Mouse (Mus musculus) forelimb bud, embryonic 11.5 days (tissue): ENCODE results near the gene Ltbp4.

Experiments used
- DNase-seq: peaks from one replicate; pipeline ENCODE4 v3.0.0-alpha.2; 2012; ENCODE audit warnings: low read depth, low spot score

The Ltbp4 gene

DNA sequence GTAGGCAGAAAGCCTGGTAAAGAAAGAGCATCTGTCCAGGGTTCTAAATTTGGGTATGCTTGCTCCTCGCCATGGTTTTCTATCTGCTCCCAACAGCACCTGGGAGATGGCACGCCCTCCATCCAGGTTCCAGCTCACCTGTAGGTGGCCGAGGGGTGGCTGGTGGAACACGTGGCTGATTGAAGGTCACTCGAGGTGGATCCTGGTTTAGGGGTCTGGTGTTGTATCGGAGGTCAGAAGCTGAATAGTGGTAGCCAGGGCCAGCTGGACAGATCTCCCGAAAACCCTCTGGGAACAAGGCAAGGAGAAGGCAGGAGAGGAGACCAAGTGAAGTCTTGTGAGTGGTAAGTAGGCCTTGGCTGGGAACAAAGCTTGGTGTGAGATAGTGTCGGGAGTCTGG is 10.0 kb downstream of the Ltbp4 start:
- DNase-seq = no peak

DNA sequence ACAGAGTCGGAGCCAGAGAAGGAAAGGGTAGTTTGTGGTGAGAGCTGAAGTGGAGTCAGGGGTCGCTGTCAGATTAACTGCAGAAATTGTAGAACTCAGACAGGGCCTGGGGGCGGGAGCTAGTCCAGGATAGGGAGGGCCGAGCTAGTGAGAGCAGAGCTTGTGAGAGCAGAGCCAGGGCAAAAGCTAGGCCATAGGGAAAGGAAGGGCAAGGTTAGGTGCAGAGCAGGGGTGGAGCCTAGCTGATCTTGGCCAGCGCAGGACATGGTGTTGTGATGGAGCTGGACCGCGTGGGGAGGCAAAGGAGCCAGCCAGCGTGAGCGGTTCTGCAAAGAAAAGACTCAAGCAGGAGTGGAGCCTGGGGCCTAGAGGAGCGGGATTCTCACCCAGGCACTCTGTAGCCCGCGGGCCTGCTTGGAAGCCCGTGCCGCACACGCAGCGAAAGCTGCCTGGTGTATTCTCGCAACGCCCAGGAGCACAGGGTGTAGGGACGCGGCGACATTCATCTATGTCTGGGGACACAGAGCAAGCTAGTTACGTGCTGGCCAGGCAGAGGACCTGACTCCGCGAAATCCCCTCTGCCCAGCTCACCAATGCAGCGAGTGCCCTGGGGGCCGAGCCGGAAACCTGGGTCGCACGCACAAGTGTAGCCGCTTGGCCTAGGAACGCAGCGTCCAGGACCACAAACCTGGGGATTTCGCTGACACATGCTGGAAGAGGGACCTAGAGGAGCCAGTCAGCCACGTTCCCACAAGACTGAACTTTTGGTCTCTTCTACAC is 11.2 kb downstream of the Ltbp4 start:
- DNase-seq = peak; percentile 57

DNA sequence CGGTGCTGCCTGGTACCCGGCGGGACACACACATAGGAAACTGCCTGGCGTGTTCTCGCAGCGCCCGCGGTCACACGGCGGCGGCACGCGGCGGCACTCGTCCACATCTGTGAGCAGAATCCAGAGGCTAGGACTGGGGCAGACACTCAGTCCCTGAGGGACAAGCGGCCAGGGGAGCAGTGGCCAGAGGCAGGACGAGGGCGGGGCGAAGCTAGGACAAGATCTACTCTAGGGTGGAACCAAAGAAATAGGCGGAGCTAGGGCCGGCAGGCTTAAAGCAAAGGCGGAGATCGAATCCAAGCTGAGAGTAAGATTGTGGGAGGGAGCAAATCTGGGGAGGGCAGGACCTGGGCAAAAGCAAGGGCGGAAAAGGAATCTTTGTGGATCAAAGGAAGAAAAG is 11.8 kb downstream of the Ltbp4 start:
- peak; percentile 49 for DNase-seq

DNA sequence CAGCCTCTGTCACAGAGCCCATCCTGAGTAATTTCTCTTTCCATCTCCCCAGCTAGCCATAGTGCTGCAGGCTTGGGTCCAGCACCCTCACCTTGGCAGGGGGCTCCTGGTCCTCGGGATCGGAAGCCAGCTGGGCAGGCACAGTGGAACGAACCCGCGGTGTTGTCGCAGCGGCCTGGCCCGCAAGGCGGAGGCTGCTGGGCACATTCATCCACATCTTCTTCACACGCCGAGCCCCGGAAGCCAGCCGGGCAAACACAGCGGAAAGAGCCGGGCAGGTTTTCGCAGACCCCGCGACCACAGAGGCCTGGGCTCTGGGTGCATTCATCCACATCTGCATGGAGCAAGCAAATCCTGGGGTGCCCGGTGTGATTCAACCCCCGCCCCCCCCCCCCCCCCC is 12.6 kb downstream of the Ltbp4 start:
- no peak for DNase-seq

DNA sequence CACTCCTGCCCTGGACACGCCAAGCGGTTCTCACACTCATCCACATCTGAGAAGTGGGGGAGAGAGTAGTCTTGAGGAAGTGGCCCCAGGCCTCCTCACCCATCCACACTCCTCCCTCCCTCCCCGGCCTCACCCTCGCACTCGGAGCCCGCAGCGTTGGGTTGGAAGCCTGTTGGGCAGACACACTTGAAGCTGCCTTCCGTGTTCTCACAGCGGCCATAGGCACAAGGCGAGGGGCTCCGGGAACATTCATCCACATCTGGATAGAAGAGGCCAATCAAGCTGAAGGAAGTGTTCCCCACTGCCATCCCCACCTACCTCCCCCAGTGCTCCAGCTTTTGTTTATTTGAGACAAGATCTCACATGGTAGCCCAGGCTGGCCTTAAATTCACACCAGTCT is 13.3 kb downstream of the Ltbp4 start:
- no peak for DNase-seq

DNA sequence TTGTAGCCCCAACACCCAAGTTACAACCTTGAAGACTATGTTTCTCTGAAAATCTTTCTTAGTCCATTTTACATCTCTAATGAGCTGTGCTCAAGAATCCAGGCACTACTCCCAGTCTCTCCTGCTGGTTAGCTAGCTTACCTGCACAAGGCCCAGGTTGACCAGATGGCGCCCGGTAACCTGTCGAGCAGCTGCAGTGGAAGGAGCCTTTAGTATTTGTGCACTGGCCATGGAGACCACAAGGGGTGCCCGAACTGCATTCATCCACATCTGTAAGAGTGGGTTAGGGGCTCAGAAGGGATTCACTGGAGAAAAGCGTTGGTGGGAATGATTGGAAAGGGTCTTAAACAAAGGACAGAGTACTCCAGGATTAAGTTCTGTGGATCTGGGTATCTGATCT is 14.5 kb downstream of the Ltbp4 start:
- no peak for DNase-seq

DNA sequence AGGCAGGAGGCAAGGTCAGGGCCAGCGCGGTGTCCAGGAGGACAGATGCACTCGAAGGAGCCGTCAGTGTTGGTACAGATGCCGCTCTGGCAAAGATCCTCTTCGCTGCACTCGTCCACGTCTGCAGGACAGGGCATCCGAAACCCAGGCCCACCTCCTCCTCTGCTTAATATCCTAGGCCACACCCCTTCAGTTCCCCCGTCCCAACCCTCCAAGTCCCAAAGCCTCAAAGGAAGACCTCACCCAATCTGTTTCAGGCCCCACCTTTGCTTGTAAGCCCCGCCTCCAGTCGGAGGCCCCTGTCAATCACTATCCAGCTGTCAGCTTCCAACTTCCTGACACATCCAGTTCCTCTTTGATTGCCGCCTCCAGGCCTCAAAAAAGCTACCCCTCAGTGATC is 15.2 kb downstream of the Ltbp4 start:
- DNase-seq = no peak

DNA sequence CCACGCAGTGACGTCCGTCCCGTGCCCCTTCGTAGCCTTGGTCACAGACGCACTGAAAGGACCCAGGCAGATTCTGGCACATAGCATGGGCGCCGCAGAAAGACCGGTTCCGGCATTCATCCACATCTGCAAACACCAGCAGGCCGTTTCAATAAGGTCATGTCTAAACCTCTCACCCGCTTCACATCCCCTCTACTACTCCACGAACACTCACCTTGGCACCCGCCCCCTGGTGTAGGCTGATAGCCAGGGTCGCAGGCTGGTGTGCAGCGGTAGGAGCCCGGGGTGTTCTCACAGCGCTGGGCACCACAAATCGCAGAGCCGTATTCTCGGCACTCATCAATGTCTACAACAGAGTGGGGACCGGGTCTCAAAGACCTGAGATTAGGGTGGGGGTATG is 18.1 kb downstream of the Ltbp4 start:
- no peak for DNase-seq

DNA sequence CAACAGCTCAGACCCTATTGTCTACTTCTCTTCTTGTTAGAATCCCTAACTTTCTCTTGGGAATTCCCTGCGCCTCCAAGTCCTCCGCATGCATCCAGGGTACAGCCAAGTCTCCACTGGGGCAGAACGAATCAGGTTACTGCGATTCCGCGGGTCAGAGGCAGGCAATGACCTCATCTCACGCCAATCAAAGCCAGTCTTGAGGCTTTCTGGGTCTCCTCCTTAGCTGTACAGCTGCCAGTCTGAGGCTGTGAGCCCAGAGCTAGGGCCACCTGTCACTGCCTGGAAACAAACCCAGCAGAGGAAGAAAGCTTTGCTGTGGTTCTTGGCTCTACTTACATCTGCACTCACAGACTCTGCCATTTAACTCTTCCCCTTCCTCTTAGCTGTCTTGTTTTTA is 21.5 kb downstream of the Ltbp4 start:
- no peak for DNase-seq

DNA sequence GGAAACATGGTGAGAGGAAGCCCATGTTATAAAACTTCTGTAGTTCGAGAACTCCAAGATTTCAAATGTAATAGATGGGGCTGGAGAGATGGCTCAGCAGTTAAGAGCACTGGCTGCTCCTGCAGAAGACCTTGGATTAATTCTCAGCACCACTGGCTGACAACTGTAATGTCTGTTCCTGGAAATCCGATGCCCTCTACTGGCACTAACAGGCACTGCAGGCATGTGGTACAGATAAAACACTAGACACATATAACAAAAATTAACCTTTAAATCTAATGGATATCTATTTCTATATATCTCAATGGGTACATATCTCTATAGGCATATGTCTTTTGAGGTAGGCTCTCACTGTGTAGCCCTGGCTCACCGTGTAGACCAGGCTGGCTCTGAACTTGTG is 23.1 kb downstream of the Ltbp4 start:
- DNase-seq = no peak

DNA sequence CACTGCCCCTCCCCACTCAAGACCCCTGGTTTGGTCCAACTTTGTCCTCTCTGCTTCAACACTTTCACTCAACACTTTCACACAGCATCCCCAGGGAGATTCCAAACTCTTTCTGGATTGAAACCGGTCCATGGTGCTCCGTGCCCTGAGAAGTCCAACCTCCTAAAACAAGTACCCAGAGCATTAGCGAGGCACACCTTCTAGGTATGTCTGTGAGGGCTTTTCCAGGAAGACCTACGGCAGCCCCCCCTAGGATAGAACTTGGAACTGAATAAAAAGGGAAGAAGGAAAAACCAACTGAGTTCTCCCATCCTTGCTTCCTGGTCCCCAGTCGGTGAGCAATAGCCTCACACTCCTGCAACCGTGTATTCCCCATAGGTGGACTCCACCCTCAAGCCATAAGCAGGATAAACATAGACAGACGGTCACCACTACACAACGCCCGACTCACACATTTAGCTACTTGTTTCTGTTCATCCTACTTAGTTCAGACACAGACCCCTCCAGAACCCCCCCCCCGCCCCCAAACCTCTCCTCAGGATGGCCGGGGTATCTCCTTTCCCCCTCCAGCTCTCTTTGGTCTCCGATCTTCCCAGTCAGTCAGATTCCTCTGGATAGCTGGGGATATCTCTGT is 25.7 kb downstream of the Ltbp4 start:
- no peak for DNase-seq

DNA sequence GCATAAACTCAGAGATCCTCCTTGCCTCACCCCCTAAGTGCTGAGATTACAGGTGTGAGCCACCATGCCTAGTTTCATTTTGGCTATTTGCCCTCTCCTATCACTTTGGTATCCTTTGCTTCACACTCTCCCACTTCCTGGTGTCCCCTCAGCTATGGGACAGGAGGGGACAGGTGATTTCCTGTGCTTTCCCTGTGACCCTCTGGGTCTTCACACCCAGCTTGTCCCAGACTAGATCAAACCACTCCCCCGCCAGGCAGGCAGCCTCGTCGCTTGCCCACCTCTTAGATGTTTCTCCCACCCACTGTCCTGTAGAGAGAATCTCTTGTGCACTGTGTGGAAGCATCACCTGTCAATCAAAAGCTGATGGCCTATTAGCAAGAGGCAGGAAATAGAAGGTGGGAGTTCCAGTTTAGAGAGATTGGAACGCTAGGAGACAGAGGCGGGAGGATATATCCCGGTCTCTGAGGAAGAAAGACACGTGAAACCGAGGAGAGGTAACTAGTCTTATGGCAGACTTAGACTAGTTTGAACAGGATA is 26.4 kb downstream of the Ltbp4 start:
- DNase-seq = no peak

DNA sequence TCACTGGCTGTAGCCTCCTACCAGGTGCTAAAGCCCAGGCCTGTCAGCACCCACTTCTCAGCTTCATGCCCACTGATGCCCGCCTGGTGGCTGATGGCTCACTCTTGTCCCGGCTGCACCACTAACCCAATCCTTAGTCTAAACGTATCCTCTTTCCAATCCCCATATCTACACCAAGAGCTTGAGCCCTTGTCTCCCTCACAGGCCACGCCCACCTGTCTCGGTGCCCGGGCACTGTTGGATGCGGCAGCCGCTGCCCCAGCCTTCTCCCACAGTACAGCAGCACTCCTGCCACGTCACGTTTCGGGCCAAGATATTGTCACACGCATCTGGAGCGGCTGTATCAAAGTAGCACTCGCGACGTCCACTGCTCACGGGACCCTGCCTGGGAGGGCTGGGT is 27.2 kb downstream of the Ltbp4 start:
- DNase-seq = no peak

DNA sequence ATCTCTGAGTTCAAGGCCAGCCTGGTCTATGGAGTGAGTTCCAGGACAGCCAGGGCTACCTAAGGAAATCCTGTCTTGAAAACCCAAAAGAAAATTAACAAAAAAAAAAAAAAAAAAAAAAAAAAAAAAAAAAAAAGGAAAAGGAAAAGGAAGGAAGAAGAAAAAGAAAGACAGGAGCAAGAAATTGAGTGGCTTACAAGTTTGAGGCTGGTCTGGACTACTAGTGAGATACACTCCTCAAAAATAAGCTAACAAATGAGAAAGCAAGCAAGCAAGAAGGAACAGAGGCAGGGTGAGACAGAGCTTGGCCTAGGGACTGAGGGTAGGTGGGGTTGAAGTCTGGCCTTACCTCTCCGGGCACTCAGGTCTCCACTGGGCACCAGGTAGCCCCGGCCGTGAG is 27.7 kb downstream of the Ltbp4 start:
- no peak for DNase-seq

DNA sequence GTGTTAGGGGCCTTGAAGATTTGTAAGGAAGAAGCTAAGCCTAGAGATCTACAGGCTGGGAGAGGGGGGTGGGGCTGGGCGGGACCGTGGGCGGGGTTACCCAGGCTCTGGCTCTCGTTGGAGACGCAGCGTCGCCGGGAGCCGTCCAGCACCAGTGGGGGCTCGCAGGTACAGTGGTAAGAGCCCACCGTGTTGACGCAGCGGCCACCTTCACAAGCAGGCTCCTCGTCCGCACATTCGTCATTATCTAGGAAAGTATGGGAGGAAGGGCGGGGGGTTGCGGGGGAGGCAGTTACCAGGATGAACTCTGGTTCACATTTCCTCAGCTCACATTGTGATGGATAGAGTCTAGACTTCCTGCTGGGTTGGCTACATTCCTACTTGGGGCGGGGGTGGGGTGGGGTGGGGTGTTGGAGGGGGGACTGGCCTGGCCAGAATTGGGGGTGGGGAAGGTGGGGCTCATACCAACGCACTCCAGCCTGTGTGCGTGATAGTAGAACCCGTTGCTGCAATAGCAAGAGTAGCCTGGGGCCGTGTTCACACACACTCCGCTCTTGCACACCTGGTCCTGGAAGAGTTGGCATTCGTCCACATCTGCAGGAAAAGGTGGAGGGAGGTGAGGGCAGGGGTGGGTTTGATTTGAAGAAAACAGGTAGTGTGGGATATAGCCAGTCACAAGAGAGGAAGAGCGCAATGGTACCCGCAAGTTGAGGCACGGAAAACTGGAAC is 28.5 kb downstream of the Ltbp4 start:
- no peak for DNase-seq

DNA sequence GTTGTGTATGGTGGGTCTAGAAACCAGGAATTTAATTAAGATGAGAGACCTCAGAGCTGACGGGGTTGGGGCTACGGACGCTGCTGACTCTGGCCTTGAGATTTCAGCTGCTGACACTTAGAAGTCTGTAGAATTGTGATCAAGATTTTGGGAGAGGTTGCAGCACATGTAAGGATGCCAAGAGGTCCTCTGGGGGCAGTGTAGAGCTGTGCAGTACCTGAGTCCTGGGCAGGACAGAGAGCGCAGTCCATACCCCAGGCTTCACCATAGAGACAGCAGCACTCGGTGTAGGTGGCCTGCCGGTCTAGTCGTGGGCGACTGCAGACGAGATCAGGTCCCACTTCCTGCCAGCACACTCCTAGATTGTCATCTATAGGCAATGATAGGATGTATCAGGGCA is 29.9 kb downstream of the Ltbp4 start:
- no peak for DNase-seq

DNA sequence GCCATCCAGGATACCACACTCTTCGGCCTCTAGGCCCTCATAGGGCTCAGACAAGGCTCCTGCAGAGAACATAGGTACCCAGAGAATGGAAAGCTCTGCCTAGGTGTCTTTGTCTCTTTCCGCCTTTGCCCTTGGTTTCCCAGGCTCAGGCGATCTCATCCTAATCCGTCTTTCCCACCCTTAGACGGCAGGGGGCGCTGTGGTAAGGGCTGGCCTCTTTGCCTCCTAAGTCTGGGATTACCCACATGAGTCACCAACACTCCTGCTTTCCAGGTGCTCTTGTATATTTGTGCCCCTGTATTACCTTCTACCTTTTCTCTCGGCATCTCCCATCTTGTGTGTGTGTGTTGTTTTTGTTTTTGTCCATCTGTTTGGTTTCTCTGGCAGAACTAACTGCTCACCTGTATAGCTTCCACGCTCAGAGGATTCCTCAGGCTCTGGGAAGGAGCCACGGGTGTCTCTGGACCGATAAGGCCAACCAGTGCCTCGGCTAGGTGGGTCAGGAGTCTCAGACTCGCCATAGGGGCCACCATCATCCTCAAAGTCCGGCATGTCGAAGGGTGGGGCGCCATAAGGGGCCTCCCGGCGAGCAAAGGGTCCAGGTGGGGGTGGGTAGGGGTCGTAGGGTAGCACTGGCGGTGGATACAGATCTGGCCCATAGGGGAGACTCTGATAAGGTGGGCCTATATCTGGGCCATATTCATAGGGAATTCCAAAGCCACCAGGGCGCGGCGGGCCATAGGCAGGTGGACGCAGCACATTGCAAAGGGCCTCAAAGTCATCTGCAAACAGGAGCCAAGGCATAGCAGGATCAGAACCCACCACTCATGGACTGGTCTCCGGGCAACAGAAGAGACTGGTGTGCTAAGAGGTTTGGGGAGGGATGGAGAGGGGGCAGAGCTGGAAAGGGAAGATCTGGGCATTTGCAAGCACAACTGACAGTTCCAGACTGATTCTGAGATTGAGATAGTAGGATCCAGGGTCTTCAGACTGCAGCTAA is 31.0 kb downstream of the Ltbp4 start:
- DNase-seq = no peak

DNA sequence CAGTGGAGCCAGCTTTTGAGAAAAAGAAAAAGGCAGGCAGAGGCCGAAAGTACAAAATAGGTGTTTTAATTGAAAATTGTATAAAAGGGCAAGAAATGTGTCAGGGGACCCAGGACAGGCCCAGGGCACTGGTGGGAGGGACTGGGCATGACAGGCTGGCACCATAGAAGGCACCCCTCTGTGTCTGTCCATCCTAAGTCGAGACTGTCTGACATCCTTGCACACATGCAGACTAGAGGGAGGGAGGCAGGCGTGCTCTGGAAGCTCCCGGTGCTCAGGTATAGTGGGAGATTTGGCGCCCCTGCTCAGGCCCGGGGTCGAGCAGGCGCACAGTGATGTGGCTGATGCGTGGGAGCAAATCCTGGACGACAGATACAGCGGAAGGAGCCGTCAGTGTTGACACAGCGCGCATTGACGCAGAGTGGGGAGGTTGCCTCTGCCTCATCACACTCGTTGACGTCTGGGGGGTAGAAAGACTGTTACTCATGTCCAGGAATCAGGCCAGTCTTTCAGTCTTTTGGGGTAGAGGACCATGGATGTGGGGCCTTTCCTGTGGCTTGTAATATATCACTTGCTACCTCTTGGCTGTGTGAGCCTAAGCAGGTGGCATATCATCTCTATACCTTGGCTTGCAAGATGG is 32.3 kb downstream of the Ltbp4 start:
- no peak for DNase-seq

DNA sequence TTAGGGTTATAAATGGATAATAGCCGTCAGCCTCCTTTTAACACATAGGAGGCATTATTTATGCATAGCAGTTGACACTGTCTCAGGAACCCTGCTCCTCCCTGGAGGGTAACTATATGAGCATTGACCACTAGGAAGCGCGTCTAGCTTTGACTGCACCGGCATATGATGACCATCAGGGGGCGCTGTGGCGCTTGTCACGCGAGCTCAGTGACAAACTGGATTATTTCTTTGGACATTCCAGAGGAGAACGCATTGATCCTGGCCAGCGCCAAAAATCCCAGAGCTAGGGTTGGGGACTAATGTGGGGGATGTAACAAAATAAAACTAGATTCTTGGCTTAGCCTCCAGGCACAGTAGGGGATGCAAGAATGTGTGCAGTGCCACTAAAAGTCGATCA is 35.3 kb downstream of the Ltbp4 start:
- DNase-seq = peak; percentile 71

DNA sequence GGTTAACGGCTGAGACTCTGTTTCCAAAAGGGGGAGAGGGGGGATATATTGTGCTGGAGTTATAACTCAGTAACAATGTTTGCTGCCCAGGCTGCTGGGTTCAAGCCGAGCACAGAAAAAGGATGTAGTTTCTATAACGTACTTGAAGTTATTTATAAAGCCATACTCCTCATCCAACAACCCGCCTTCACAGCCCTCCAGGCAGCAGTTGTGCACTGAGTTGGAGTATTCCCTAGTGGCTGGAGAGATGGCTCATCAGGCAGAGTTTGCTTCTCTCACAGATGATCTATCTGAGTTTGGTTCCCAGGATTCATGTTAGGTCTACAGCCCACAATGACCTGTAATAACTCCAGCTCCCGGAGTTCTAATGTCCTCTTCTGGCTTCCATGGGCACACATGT is 36.7 kb downstream of the Ltbp4 start:
- no peak for DNase-seq

DNA sequence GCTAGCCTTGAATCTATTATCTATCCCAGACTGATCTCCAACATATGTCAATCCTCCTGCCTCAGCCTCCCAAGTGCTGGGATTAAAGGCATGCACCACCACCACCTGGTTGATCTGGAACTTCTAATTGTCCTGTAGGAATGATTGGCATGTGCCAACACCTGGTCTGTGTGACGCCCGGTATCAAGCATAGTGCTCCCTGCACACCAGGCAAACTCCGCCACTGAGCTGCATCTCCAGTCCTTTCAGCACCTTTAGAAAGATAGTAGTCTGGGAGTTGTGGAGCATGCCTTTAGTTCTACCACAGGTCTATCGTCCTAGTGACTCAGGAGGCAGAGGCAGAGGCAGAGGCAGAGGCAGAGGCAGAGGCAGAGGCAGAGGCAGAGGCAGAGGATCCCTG is 37.1 kb downstream of the Ltbp4 start:
- no peak for DNase-seq
